Mouse (Mus musculus) erythroblast, embryonic 14.5 days (primary cell): Measurements from ENCODE around the gene Slc44a4. TPM values are rescaled to one million over a fixed set of nuclear protein-coding genes. Genes with fewer than 3 reads are reported as not detected.

Source experiments
- H3K27me3 ChIP-seq: 2 replicates; pipeline ENCODE4 v1.6.1; 2012; ENCODE audit warnings: inconsistent platforms; ENCODE audit not compliant: control insufficient read depth
- H3K36me3 ChIP-seq: 2 replicates; pipeline ENCODE4 v1.6.1; 2012; ENCODE audit warnings: mild to moderate bottlenecking, inconsistent platforms; ENCODE audit not compliant: control insufficient read depth
- H3K4me1 ChIP-seq: 2 replicates; pipeline ENCODE4 v1.6.1; 2012; ENCODE audit warnings: inconsistent platforms; ENCODE audit not compliant: control insufficient read depth
- H3K4me3 ChIP-seq: replicated peaks from 2 replicates; pipeline ENCODE3; 2012; ENCODE audit warnings: moderate library complexity, mild to moderate bottlenecking, inconsistent platforms
- H3K9me3 ChIP-seq: 2 replicates; pipeline ENCODE4 v1.6.1; 2012; ENCODE audit warnings: low read length, inconsistent platforms, mixed read lengths; ENCODE audit not compliant: control insufficient read depth
- GATA1 ChIP-seq: IDR thresholded peaks from 2 replicates; pipeline ENCODE4 v1.6.1; 2012; ENCODE audit warnings: low read length, inconsistent platforms, mixed read lengths
- TAL1 ChIP-seq: IDR thresholded peaks from 3 replicates; pipeline ENCODE4 v1.6.1; 2012; ENCODE audit warnings: low read length, inconsistent platforms, mixed read lengths
- polyA plus RNA-seq: library from polyadenylated mRNA; stranded (reverse); fragments of >175 nt; gene quantifications from 2 replicates; pipeline ENCODE4 v1.2.3, GENCODE M21; 2012

Slc44a4 gene
- polyA plus RNA-seq, 1 experiment, result not detected

DNA sequence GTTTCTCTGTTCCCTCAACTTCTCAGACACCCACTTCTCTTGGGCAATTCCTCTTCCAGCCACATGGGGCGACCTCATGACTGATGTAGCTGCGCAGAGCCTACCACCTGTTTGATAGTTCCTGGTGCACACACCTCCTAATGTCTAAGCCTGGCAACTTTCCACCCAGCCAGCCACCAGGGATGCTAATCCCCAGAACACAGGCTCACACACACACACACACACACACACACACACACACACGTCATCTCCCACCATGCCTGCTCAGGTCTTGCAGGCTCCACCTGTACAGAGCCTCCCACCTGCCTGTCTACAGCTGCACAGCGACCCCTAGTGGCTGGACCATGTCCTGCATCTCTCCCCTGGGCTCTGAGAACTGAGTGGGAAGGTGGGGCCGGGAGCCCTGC, 2.3 kb upstream of the Slc44a4 start:
- Histone ChIP-seq H3K4me1 (peaks cover 4% of the 10 kb centered on the region), H3K4me3 (no peak overlapping the region), H3K27me3 (no peaks in the 10 kb centered on the region), H3K36me3 (peaks cover 67% of the 10 kb centered on the region), H3K9me3 (no peaks in the 10 kb centered on the region)
- no peak for TF ChIP-seq TAL1
- no peak for TF ChIP-seq GATA1

DNA sequence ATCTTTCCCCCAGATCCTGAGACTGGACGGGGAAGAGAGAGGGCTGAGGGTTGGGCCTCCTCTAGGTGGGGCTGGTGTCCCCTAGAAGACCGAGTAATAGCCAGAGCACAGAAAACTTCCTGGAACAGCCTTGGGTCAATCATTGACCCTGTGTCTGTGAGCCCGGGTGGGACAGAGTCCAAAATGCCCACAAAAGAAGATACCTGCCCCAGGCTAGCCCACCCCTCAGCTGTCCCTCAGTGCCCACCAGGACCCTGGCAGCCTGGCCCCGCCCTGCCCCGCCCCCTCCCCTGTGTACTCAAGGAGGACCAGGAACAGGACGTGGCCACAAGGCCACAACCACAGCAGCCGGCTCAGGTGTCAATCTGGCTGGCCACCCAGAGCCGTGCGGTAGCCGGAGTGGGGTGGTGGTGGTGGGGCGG, 1.2 kb downstream of the Slc44a4 start:
- Histone ChIP-seq H3K4me3 (no peak overlapping the region), H3K27me3 (no peaks in the 10 kb centered on the region), H3K9me3 (no peaks in the 10 kb centered on the region), H3K36me3 (peaks cover 34% of the 10 kb centered on the region), H3K4me1 (peaks cover 4% of the 10 kb centered on the region)
- TF ChIP-seq TAL1 (no peak), GATA1 (no peak)

DNA sequence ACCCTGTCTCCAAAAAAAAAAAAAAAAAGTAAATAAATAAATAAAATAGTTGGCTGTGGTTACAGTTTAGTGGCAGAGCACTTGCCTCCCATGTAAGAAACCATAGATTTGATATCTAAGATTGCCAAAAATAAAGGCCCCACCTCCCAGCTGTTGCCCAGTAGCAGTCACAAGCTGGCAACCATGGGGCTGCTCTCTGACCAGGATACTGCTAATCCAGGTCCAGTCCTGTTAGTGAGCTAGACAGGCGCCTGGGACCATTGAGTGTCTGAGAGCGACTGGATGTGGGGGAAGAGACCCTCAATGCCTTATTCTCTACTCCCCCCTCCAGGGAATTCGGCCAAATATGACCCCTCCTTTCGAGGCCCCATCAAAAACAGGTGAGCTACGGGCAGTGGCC, 2.0 kb downstream of the Slc44a4 start:
- no peaks in the 10 kb centered on the region for H3K27me3 ChIP-seq
- no peak overlapping the region for H3K4me3 ChIP-seq
- TF ChIP-seq GATA1, result no peak
- no peak for TF ChIP-seq TAL1
- peaks cover 1% of the 10 kb centered on the region for H3K4me1 ChIP-seq
- H3K9me3 ChIP-seq, result no peaks in the 10 kb centered on the region
- peaks cover 25% of the 10 kb centered on the region for H3K36me3 ChIP-seq

DNA sequence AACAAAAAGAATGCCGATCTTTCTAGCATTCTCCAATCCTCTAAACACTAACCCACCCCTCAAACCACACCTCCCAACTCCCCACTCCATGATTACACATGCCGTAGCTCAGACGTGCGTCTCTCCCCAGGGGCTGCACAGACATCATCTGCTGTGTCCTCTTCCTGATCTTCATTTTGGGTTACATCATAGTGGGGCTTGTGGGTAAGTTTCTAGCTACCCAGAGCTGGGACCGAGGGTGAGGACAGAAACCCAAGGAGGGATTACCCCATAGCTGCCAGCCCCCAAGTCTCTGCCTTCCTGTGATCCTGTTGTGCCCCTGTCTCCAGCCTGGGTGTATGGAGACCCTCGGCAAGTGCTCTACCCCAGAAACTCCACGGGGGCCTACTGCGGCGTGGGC, 2.9 kb downstream of the Slc44a4 start:
- H3K4me1 ChIP-seq, result peaks cover 1% of the 10 kb centered on the region
- no peak for TF ChIP-seq TAL1
- no peak for TF ChIP-seq GATA1

DNA sequence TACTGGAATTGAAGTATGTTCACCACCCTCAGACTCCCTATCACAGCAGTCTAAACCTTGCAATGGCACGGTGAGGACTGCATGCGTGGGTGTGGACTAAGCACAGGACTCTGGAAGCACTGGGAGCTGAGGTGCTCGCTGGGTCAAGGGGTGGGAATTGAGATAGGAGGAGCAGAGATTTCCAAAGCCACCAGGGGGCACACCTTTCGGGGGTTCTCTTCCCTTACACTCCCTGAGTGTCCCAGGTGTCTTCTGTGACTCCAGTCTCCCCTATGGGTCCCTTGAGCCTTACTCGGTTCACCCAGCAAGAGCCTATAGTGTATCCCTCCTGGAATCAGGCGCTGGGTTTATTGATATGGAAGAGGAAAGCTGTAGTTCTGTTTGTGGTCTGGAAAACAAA, 8.7 kb downstream of the Slc44a4 start:
- Histone ChIP-seq H3K36me3 (no peaks in the 10 kb centered on the region), H3K9me3 (no peaks in the 10 kb centered on the region), H3K4me1 (no peaks in the 10 kb centered on the region; the same call in 1 of the 2 replicates), H3K4me3 (no peak overlapping the region), H3K27me3 (no peaks in the 10 kb centered on the region)
- TF ChIP-seq GATA1 (no peak), TAL1 (no peak)

More for the DNA sequence above, 2.9 kb downstream of the Slc44a4 start:
- Histone ChIP-seq H3K9me3 (no peaks in the 10 kb centered on the region), H3K4me3 (no peak overlapping the region), H3K27me3 (no peaks in the 10 kb centered on the region), H3K36me3 (peaks cover 16% of the 10 kb centered on the region)

DNA sequence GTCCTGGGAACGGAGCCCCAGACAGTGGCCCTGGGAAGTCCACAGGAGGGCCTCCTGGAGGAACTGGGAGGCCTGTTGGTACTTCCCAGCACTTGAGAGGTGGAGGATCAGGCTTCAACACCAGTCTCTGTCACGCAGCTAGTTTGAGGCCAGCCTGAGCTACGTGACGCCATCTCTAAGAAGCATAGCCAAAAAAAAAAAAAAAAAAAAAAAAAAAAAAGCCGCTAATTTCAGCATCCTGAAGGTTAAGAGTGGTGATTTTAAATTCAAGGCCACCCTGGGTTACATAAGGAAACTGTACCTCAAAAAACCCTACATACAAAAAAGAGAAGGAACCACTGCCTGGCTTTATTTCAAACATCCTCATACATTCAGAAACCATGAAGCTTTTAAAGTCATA, 10.0 kb downstream of the Slc44a4 start:
- Histone ChIP-seq H3K36me3 (no peaks in the 10 kb centered on the region), H3K27me3 (no peaks in the 10 kb centered on the region), H3K4me1 (no peaks in the 10 kb centered on the region; the same call in 1 of the 2 replicates), H3K9me3 (no peaks in the 10 kb centered on the region), H3K4me3 (no peak overlapping the region)
- TF ChIP-seq TAL1 (no peak), GATA1 (no peak)

DNA sequence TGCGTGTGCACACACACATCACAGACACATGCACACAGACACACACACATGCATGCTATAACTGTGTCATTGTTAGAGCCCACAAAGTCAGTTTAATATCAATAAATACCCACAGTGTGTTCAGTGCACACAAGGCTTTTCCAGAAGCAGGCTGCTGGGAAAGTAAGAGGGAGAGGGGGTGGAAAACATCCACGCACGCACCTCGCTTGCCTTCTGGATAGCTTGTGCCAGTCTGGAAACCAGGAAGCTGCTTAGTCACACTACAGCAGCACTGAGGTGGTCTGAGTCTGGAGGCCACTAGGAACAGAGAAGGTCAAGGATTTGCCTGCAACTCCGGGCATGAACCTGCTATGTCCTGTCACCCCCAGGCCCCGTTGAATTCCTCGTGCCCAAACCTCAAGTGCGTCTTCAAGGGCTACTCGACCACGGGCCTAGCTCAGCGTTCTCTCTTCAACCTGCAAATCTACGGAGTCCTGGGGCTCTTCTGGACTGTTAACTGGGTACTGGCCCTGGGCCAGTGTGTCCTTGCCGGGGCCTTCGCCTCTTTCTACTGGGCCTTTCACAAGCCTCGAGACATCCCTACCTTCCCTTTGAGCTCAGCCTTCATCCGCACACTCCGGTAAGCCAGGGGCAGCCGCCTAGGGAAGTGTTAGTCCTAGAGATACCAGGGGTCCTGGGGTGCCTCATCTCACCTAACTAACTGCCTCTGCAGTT, 13.2 kb downstream of the Slc44a4 start:
- no peaks in the 10 kb centered on the region for H3K27me3 ChIP-seq
- TF ChIP-seq GATA1 (no peak), TAL1 (no peak)

DNA sequence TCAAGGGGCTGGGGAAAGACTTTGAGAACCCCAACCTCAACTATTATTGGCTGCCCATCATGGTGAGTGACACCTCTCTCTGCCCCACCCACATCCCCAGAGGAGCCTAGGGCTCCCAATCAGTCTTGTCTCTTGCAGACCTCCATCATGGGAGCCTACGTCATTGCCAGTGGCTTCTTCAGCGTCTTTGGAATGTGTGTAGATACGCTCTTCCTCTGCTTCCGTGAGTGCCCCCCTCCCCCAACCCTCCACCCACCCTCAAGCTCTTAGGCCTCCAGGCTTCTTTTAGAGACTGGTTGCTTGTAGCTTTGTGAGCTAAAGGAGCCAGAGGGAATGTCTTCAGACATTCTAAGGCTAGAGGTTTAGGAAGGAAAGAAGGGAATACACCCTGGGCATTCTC, 14.6 kb downstream of the Slc44a4 start:
- Histone ChIP-seq H3K9me3 (no peaks in the 10 kb centered on the region), H3K36me3 (no peaks in the 10 kb centered on the region), H3K27me3 (no peaks in the 10 kb centered on the region), H3K4me3 (no peak overlapping the region), H3K4me1 (peaks cover 15% of the 10 kb centered on the region)
- TF ChIP-seq TAL1 (no peak), GATA1 (no peak)

More for the DNA sequence above, 13.2 kb downstream of the Slc44a4 start:
- Histone ChIP-seq H3K36me3 (no peaks in the 10 kb centered on the region), H3K4me3 (no peak overlapping the region), H3K4me1 (peaks cover 15% of the 10 kb centered on the region), H3K9me3 (no peaks in the 10 kb centered on the region)

DNA sequence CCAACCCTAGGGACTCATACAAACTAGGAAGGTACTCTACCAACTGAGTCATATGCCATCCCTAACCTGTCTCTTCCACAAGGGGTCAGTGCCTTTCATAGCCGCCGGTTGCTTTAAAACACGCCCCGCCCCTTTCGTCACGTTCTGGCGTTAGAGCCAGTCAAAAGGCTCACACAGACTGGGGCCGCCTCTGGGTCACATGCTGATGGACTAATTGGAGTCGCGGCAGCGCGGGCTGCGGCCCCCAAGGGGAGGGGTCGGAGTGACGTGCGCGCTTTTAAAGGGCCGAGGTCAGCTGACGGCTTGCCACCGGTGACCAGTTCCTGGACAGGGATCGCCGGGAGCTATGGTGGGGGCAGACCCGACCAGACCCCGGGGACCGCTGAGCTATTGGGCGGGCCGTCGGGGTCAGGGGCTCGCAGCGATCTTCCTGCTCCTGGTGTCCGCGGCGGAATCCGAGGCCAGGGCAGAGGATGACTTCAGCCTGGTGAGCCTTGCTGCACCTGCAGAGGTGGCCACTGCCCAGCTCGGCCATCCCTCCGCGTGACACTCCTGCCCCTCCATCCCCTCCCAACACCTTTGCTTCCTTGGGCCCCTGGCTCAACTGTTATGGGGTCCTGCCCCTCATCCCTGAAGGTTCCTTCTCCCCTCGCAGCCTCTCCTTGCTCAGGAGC, 16.9 kb downstream of the Slc44a4 start, which contains the start of gene Neu1:
Gene Neu1 (plus strand): TSS at position 193 of the 674 bp plus-strand sequence.
- Histone ChIP-seq H3K36me3 (peaks cover 5% of the 10 kb centered on the region), H3K4me3 (peak within 1 kb of the TSS; percentile 68), H3K9me3 (no peaks in the 10 kb centered on the region), H3K27me3 (no peaks in the 10 kb centered on the region), H3K4me1 (peaks cover 18% of the 10 kb centered on the region)
- TF ChIP-seq GATA1 (no peak), TAL1 (no peak)
